Mouse (Mus musculus): Measurements from ENCODE around the gene Krt12. TPM values are rescaled to one million over a fixed set of nuclear protein-coding genes. Genes with fewer than 3 reads are reported as not detected.

Gene Krt12
- polyA plus RNA-seq, 1 experiment from 2014 or later = 0.15 TPM

GRCm38 (mm10) chr11:99437972-99438371, 15.9 kb upstream of the Krt12 start, which contains the start of gene Krt20:
TSS of gene Krt20 (minus strand) at chr11:99438150.
- no peak for ATAC-seq (ENCODE audit: insufficient number of reproducible peaks, low FRiP score, low TSS enrichment, low read depth)

GRCm38 (mm10) chr11:99436625-99437024, 14.6 kb upstream of the Krt12 start:
- H3K27ac ChIP-seq = no peak overlapping the region
- H3K4me3 ChIP-seq = no peak overlapping the region
- ATAC-seq (ENCODE audit: insufficient number of reproducible peaks, low FRiP score, low TSS enrichment, low read depth) = no peak
- H3K9me3 ChIP-seq = no peaks in the 10 kb centered on the region
- H3K4me1 ChIP-seq = no peaks in the 10 kb centered on the region
- H3K27me3 ChIP-seq = no peaks in the 10 kb centered on the region
- H3K9ac ChIP-seq = no peak overlapping the region
- WGBS = 82% methylated on average over 4 of the region's 4 CpGs
- H3K36me3 ChIP-seq = no peaks in the 10 kb centered on the region
- H3K4me2 ChIP-seq = no peak overlapping the region

More at GRCm38 (mm10) chr11:99437972-99438371, 15.9 kb upstream of the Krt12 start, which contains the start of gene Krt20:
- Histone ChIP-seq H3K4me2 (no peak within 1 kb of the TSS), H3K4me3 (no peak within 1 kb of the TSS), H3K9me3 (no peaks in the 10 kb centered on the region), H3K9ac (no peak within 1 kb of the TSS), H3K36me3 (no peaks in the 10 kb centered on the region), H3K4me1 (no peaks in the 10 kb centered on the region), H3K27ac (no peak within 1 kb of the TSS), H3K27me3 (no peaks in the 10 kb centered on the region)
- 35% methylated on average over 10 of the region's 10 CpGs for WGBS

DNA sequence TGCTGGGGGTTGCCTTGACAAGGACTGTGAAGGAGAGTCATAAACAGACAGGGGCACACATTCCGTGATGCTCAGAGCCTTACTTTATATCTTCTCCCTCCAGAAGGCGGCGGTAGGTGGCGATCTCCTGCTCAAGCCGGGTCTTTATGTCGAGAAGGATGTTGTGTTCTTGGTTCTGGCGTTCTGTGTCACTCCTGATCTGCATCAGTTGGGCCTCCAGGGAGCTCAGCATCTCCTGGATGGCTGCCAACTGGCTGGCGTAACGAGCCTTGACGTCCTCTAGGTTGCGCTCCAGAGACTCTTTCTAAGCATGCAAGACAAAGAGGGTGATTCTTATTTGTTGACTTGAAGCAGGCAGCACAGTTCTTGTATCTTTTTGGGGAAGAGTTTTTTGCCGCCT, 8.6 kb upstream of the Krt12 start:
- Histone ChIP-seq H3K9ac (no peak overlapping the region), H3K27me3 (no peaks in the 10 kb centered on the region), H3K4me1 (no peaks in the 10 kb centered on the region), H3K27ac (no peak overlapping the region), H3K9me3 (no peaks in the 10 kb centered on the region), H3K36me3 (no peaks in the 10 kb centered on the region), H3K4me3 (no peak overlapping the region), H3K4me2 (no peak overlapping the region)
- 39% methylated on average over 12 of the region's 12 CpGs for WGBS
- no peak for ATAC-seq (ENCODE audit: insufficient number of reproducible peaks, low FRiP score, low TSS enrichment, low read depth)

GRCm38 (mm10) chr11:99420586-99420985, 1.5 kb downstream of the Krt12 start:
- H3K36me3 ChIP-seq = no peaks in the 10 kb centered on the region
- WGBS = 39% methylated on average over 10 of the region's 10 CpGs
- no peaks in the 10 kb centered on the region for H3K9me3 ChIP-seq
- H3K4me3 ChIP-seq = no peak overlapping the region
- ATAC-seq (ENCODE audit: insufficient number of reproducible peaks, low FRiP score, low TSS enrichment, low read depth) = no peak
- H3K4me1 ChIP-seq = no peaks in the 10 kb centered on the region
- no peak overlapping the region for H3K27ac ChIP-seq
- no peak overlapping the region for H3K4me2 ChIP-seq
- H3K27me3 ChIP-seq = peaks cover 5% of the 10 kb centered on the region
- no peak overlapping the region for H3K9ac ChIP-seq

GRCm38 (mm10) chr11:99417819-99418218, 4.2 kb downstream of the Krt12 start:
- Histone ChIP-seq H3K27me3 (peaks cover 5% of the 10 kb centered on the region), H3K9ac (no peak overlapping the region), H3K4me2 (no peak overlapping the region), H3K36me3 (no peaks in the 10 kb centered on the region), H3K27ac (no peak overlapping the region), H3K9me3 (no peaks in the 10 kb centered on the region), H3K4me3 (no peak overlapping the region), H3K4me1 (no peaks in the 10 kb centered on the region)
- 65% methylated on average over 16 of the region's 16 CpGs for WGBS
- no peak for ATAC-seq (ENCODE audit: insufficient number of reproducible peaks, low FRiP score, low TSS enrichment, low read depth)

DNA sequence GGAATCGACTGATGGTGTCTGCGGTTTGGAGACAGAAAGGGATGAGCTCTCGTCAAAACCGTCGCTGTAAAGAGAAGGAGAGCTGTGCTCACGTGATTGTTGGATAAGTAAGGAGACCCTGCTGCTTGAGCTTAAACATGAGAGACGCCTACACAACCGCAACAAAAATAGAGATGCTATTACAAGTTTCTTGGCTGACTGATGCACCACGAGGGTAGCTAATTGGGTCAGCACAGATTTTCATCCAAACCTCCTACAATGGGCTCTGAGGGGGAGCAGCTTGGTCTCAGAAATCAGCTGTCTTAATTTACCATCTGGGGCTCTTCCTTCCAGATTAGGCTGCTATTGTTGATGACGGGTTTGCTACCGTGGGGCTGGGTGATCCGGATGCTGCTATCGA, 5.2 kb downstream of the Krt12 start:
- H3K4me1 ChIP-seq = no peaks in the 10 kb centered on the region
- H3K9ac ChIP-seq = no peak overlapping the region
- H3K27me3 ChIP-seq = peaks cover 5% of the 10 kb centered on the region
- H3K4me2 ChIP-seq = no peak overlapping the region
- no peaks in the 10 kb centered on the region for H3K9me3 ChIP-seq
- 85% methylated on average over 13 of the region's 13 CpGs for WGBS
- no peak for ATAC-seq (ENCODE audit: insufficient number of reproducible peaks, low FRiP score, low TSS enrichment, low read depth)
- no peak overlapping the region for H3K27ac ChIP-seq
- no peaks in the 10 kb centered on the region for H3K36me3 ChIP-seq
- H3K4me3 ChIP-seq = no peak overlapping the region

- Histone ChIP-seq H3K9ac (no peak overlapping the region), H3K4me1 (no peaks in the 10 kb centered on the region), H3K27ac (no peak overlapping the region), H3K4me3 (no peak overlapping the region), H3K9me3 (no peaks in the 10 kb centered on the region), H3K36me3 (no peaks in the 10 kb centered on the region), H3K27me3 (peaks cover 5% of the 10 kb centered on the region; the same call in 1 of the 2 replicates), H3K4me2 (no peak overlapping the region)
- ATAC-seq (ENCODE audit: insufficient number of reproducible peaks, low FRiP score, low TSS enrichment, low read depth) = no peak
- WGBS = 86% methylated on average over 13 of the region's 13 CpGs
These were observed 7.5 kb downstream of the Krt12 start for GRCm38 (mm10) chr11:99414463-99415147.

- 17% methylated on average over 6 of the region's 6 CpGs for WGBS
- ATAC-seq (ENCODE audit: insufficient number of reproducible peaks, low FRiP score, low TSS enrichment, low read depth) = no peak
- no peak overlapping the region for H3K4me3 ChIP-seq
These were observed 8.8 kb downstream of the Krt12 start for GRCm38 (mm10) chr11:99413247-99413646.

DNA sequence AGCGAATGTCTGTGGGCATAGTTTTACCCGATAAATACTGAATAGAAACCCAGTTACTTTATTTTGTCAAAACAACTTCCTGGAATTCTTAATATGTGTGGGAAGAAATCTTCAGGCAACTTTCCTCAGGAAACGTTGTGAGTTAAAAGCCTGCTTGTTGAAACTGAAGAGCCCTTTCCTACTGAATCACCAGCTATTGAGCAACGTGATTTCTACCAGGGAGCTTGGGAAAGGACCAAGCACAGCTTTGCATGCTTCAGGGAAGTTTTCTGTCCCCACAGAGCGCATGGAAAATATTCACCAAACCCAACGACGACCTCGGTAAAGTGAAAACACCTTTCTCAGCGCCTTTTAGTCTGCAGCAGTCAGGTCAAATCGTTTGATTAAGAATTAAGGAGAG, 15.9 kb downstream of the Krt12 start:
- no peak for ATAC-seq (ENCODE audit: insufficient number of reproducible peaks, low FRiP score, low TSS enrichment, low read depth)
- WGBS = 61% methylated on average over 10 of the region's 10 CpGs
- H3K4me1 ChIP-seq = no peaks in the 10 kb centered on the region
- no peak overlapping the region for H3K9ac ChIP-seq
- no peaks in the 10 kb centered on the region for H3K36me3 ChIP-seq
- H3K4me3 ChIP-seq = no peak overlapping the region
- no peak overlapping the region for H3K4me2 ChIP-seq
- H3K27me3 ChIP-seq = no peaks in the 10 kb centered on the region
- no peaks in the 10 kb centered on the region for H3K9me3 ChIP-seq
- no peak overlapping the region for H3K27ac ChIP-seq

More at GRCm38 (mm10) chr11:99413247-99413646, 8.8 kb downstream of the Krt12 start:
- H3K9me3 ChIP-seq = no peaks in the 10 kb centered on the region
- H3K4me2 ChIP-seq = no peak overlapping the region
- peaks cover 2% of the 10 kb centered on the region; the same call in 1 of the 2 replicates for H3K27me3 ChIP-seq
- H3K36me3 ChIP-seq = no peaks in the 10 kb centered on the region
- H3K4me1 ChIP-seq = no peaks in the 10 kb centered on the region
- H3K9ac ChIP-seq = no peak overlapping the region
- H3K27ac ChIP-seq = no peak overlapping the region

GRCm38 (mm10) chr11:99399956-99400549, 22.0 kb downstream of the Krt12 start:
- no peak for ATAC-seq (ENCODE audit: insufficient number of reproducible peaks, low FRiP score, low TSS enrichment, low read depth)
- no peak overlapping the region for H3K4me3 ChIP-seq

DNA sequence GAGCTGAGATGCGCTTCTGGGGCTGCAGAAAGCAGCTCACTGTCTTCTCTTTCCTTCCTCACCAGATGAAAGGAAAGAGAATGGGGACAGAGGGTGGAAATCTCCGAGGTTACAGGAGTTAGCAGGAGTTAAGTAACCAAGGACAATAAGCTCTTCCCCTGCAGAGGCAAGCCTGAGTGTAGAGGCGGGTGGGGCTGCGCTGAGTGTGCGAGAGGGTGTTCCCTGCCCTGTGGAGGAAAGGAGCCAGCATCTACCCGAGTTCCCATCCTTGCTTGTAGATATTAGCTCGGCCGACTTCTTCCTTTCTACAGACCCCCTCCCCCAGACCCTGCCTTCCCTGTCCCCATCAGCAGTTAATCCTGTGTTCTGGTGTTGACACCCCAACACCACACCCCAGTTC, 23.2 kb downstream of the Krt12 start:
- H3K36me3 ChIP-seq = no peaks in the 10 kb centered on the region
- WGBS = 64% methylated on average over 8 of the region's 8 CpGs
- no peaks in the 10 kb centered on the region for H3K4me1 ChIP-seq
- no peak for ATAC-seq (ENCODE audit: insufficient number of reproducible peaks, low FRiP score, low TSS enrichment, low read depth)
- H3K9ac ChIP-seq = no peak overlapping the region
- no peak overlapping the region for H3K4me3 ChIP-seq
- H3K9me3 ChIP-seq = no peaks in the 10 kb centered on the region
- no peak overlapping the region for H3K27ac ChIP-seq
- H3K27me3 ChIP-seq = peaks cover 11% of the 10 kb centered on the region; the same call in 1 of the 2 replicates
- H3K4me2 ChIP-seq = no peak overlapping the region

More at GRCm38 (mm10) chr11:99399956-99400549, 22.0 kb downstream of the Krt12 start:
- peaks cover 11% of the 10 kb centered on the region; the same call in 1 of the 2 replicates for H3K27me3 ChIP-seq
- no peaks in the 10 kb centered on the region for H3K9me3 ChIP-seq
- WGBS = 83% methylated on average over 13 of the region's 13 CpGs
- H3K9ac ChIP-seq = no peak overlapping the region
- H3K36me3 ChIP-seq = no peaks in the 10 kb centered on the region
- no peaks in the 10 kb centered on the region for H3K4me1 ChIP-seq
- no peak overlapping the region for H3K4me2 ChIP-seq
- no peak overlapping the region for H3K27ac ChIP-seq

DNA sequence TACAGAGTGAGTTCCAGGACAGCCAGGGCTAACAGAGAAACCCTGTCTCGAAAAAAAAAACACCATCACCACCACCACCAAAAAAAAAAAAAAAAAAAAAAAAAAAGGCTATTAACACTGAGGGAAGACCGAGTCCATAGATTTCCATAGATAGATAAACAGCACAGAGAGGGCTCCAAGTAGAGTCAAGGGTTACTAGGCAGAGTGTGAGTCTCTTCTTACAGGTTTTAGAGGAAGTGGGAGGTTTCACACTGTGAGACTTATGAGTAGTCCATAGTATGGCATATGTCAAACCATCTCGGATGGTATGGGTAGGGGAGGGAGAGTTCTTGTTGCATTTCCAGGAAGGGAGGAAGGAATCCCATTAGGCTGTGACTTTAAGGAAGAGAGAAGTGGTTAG, 24.0 kb downstream of the Krt12 start:
- no peak overlapping the region for H3K9ac ChIP-seq
- no peaks in the 10 kb centered on the region for H3K36me3 ChIP-seq
- H3K4me1 ChIP-seq = no peaks in the 10 kb centered on the region
- H3K4me3 ChIP-seq = no peak overlapping the region
- H3K4me2 ChIP-seq = no peak overlapping the region
- ATAC-seq (ENCODE audit: insufficient number of reproducible peaks, low FRiP score, low TSS enrichment, low read depth) = no peak
- peaks cover 11% of the 10 kb centered on the region; the same call in 1 of the 2 replicates for H3K27me3 ChIP-seq
- WGBS = 61% methylated on average over 3 of the region's 3 CpGs
- H3K9me3 ChIP-seq = no peaks in the 10 kb centered on the region
- no peak overlapping the region for H3K27ac ChIP-seq
